Mouse (Mus musculus): Measurements from ENCODE around the gene Lrch4. TPM values are rescaled to one million over a fixed set of nuclear protein-coding genes. Genes with fewer than 3 reads are reported as not detected.

Gene Lrch4
- polyA plus RNA-seq, 1 experiment: not detected

DNA sequence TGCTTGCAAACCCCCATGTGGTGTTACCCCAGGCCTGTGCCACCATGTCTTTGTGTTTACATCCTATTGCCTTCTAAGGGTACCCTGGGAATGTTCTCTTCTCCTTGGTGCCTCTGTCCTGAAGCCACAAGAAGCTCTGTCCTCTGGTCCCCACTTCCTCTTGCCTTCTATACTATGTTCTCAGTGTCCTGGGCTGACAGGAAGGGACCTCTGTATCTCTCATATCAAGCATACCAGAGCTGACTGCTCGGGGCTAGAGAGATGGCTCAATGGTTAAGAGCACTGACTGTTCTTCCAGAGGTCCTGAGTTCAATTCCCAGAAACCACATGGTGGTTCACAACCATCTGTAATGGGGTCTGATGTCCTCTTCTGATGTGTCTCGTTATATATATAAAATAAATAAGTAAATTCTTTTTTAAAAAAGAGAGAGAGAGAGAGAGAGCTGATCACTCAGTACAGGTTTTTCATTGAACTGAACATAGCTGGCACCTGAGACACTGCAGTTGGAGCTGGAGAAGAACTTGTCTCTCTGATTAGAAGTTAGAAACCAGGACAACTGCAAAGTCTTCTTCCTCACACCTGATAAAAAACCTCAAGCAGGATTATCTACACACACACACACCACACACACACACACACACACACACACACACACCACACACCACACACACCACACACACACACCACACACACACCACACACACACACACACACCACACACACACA lies 30.7 kb upstream of the Lrch4 start:
- 84% methylated on average over 2 of the region's 2 CpGs for WGBS
- Histone ChIP-seq H3K4me1 (ENCODE audit: control insufficient read depth, insufficient read depth, low read length) (peaks cover 9% of the 10 kb centered on the region), H3K4me3 (ENCODE audit: insufficient read depth, low read depth, low read length) (no peak overlapping the region), H3K27ac (ENCODE audit: insufficient read depth, low read depth, low read length) (no peak overlapping the region)
- TF ChIP-seq POLR2A (IDR thresholded peaks at IDR 0.05; ENCODE audit: insufficient read depth, low read depth, low read length): no peak
- TF ChIP-seq CTCF (IDR thresholded peaks at IDR 0.05; ENCODE audit: insufficient read depth, low read depth, low read length): no peak

GRCm38 (mm10) chr5:137599600-137599999 lies 29.3 kb upstream of the Lrch4 start:
- no peak for TF ChIP-seq CTCF (IDR thresholded peaks at IDR 0.05; ENCODE audit: insufficient read depth, low read depth, low read length)
- TF ChIP-seq POLR2A (IDR thresholded peaks at IDR 0.05; ENCODE audit: insufficient read depth, low read depth, low read length): no peak
- WGBS: 46% methylated on average over 9 of the region's 9 CpGs
- Histone ChIP-seq H3K27ac (ENCODE audit: insufficient read depth, low read depth, low read length) (no peak overlapping the region), H3K4me1 (ENCODE audit: control insufficient read depth, insufficient read depth, low read length) (peaks cover 9% of the 10 kb centered on the region), H3K4me3 (ENCODE audit: insufficient read depth, low read depth, low read length) (peak overlapping the region; percentile 67)

GRCm38 (mm10) chr5:137600281-137600618 lies 28.7 kb upstream of the Lrch4 start:
- peak overlapping the region; percentile 67 for H3K4me3 ChIP-seq (ENCODE audit: insufficient read depth, low read depth, low read length)
- WGBS: under 1% methylated on average over 19 of the region's 19 CpGs
- no peak for TF ChIP-seq POLR2A (IDR thresholded peaks at IDR 0.05; ENCODE audit: insufficient read depth, low read depth, low read length)
- no peak for TF ChIP-seq CTCF (IDR thresholded peaks at IDR 0.05; ENCODE audit: insufficient read depth, low read depth, low read length)
- peaks cover 9% of the 10 kb centered on the region for H3K4me1 ChIP-seq (ENCODE audit: control insufficient read depth, insufficient read depth, low read length)
- peak overlapping the region; percentile 3; the same call in 1 of the 2 replicates for H3K27ac ChIP-seq (ENCODE audit: insufficient read depth, low read depth, low read length)

DNA sequence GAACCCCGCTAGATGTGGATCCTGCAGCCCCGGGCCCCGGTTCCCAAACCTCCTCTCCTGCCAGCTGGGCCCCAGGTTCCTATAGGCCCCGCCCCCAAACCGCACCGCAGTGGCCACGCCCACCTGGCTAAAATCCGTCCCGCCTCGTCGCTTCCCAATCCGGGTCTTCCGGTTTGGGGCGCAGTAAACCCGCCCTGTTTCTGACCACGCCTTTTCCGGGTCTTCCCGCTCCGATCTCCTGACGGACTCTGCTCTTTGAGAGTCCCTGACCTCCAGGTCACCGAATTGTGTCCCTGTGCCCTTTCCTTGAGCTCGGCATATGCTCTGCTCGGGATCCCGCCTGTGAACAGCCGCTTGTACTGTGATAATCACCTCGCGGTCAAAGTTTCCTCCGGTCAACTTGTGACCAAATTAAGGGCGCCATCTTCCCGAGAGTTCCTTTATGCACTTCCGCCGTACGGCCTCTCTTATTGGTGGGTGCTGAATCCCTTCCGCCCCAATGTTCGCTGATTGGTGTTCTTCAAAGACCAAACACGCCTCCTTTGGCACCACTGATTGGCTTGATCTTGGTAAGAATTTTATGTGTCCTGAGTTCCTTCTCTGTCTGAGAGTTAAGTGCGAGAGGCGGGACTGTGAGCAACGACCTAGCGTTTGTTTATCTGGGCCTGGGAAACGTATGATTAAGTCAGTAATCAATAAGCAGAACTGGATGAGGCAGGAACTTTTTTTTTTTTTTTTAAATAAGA lies 28.1 kb upstream of the Lrch4 start, which contains the start of gene Mospd3:
TSS of gene Mospd3 (minus strand) at position 440 of the 746 bp plus-strand sequence.
- peak within 1 kb of the TSS; percentile 86 for H3K27ac ChIP-seq (ENCODE audit: insufficient read depth, low read depth, low read length)
- under 1% methylated on average over 41 of the region's 41 CpGs for WGBS
- TF ChIP-seq CTCF (IDR thresholded peaks at IDR 0.05; ENCODE audit: insufficient read depth, low read depth, low read length): no peak
- TF ChIP-seq POLR2A (IDR thresholded peaks at IDR 0.05; ENCODE audit: insufficient read depth, low read depth, low read length): peak; percentile 29; the same call in 1 of the 2 replicates
- peaks cover 9% of the 10 kb centered on the region for H3K4me1 ChIP-seq (ENCODE audit: control insufficient read depth, insufficient read depth, low read length)
- peak within 1 kb of the TSS; percentile 67 for H3K4me3 ChIP-seq (ENCODE audit: insufficient read depth, low read depth, low read length)

DNA sequence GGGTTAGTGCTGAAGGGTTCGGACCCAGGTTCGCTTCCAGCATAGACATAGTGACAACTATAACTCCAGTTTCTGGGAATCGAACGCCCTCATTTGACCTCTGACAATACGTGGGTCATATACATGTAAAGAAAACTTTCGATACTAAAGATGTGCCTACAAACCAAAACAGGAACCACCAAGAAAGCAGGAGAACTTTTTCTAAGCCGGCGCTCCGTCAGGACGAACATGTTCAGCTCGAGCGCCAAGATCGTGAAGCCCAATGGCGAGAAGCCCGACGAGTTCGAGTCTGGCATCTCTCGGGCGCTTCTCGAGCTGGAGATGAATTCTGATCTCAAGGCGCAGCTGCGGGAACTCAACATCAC lies 27.6 kb upstream of the Lrch4 start:
- TF ChIP-seq POLR2A (IDR thresholded peaks at IDR 0.05; ENCODE audit: insufficient read depth, low read depth, low read length): no peak
- TF ChIP-seq CTCF (IDR thresholded peaks at IDR 0.05; ENCODE audit: insufficient read depth, low read depth, low read length): no peak
- under 1% methylated on average over 22 of the region's 22 CpGs for WGBS
- no peak overlapping the region for H3K27ac ChIP-seq (ENCODE audit: insufficient read depth, low read depth, low read length)

GRCm38 (mm10) chr5:137607860-137608653 lies 20.9 kb upstream of the Lrch4 start:
- H3K27ac ChIP-seq (ENCODE audit: insufficient read depth, low read depth, low read length): no peak overlapping the region
- TF ChIP-seq POLR2A (IDR thresholded peaks at IDR 0.05; ENCODE audit: insufficient read depth, low read depth, low read length) (no peak), CTCF (IDR thresholded peaks at IDR 0.05; ENCODE audit: insufficient read depth, low read depth, low read length) (no peak)
- H3K4me1 ChIP-seq (ENCODE audit: control insufficient read depth, insufficient read depth, low read length): peaks cover 8% of the 10 kb centered on the region; the same call in 1 of the 2 replicates
- WGBS: 29% methylated on average over 26 of the region's 26 CpGs
- H3K4me3 ChIP-seq (ENCODE audit: insufficient read depth, low read depth, low read length): no peak overlapping the region

More for the DNA sequence above, 27.6 kb upstream of the Lrch4 start:
- Histone ChIP-seq H3K4me1 (ENCODE audit: control insufficient read depth, insufficient read depth, low read length) (peaks cover 9% of the 10 kb centered on the region), H3K4me3 (ENCODE audit: insufficient read depth, low read depth, low read length) (peak overlapping the region; percentile 67)

DNA sequence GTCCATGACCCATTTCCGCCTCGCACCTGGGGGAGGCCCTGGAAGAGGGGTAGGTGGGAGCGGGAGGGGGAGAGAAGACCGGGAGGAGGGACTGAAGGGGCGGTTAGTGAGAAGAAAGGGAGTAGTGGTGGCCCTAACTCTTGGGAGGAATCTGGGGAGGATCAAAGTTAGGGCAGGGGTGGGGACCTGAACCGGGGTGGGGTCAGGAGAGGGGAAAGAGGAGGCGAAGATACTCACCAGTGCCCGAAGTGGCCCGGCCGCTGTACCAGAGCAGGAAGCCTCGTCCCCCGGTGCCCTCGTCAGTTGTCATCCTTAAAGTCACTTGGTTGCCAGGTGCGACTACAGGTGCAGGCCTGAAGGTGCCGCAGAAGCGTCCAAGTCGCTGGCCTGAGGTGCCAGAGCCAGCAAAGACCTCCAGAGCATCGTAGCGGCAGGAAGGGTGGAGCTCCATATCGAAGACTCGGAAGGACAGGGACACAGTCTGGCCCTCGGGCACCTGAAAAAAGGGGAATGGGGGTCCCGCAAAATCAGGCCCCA lies 20.2 kb upstream of the Lrch4 start:
- Histone ChIP-seq H3K4me1 (ENCODE audit: control insufficient read depth, insufficient read depth, low read length) (peaks cover 8% of the 10 kb centered on the region; the same call in 1 of the 2 replicates), H3K27ac (ENCODE audit: insufficient read depth, low read depth, low read length) (no peak overlapping the region), H3K4me3 (ENCODE audit: insufficient read depth, low read depth, low read length) (no peak overlapping the region)
- WGBS: 41% methylated on average over 23 of the region's 23 CpGs
- no peak for TF ChIP-seq CTCF (IDR thresholded peaks at IDR 0.05; ENCODE audit: insufficient read depth, low read depth, low read length)
- TF ChIP-seq POLR2A (IDR thresholded peaks at IDR 0.05; ENCODE audit: insufficient read depth, low read depth, low read length): no peak

GRCm38 (mm10) chr5:137609292-137609691 lies 19.6 kb upstream of the Lrch4 start:
- peaks cover 8% of the 10 kb centered on the region; the same call in 1 of the 2 replicates for H3K4me1 ChIP-seq (ENCODE audit: control insufficient read depth, insufficient read depth, low read length)
- TF ChIP-seq CTCF (IDR thresholded peaks at IDR 0.05; ENCODE audit: insufficient read depth, low read depth, low read length) (no peak), POLR2A (IDR thresholded peaks at IDR 0.05; ENCODE audit: insufficient read depth, low read depth, low read length) (no peak)
- H3K27ac ChIP-seq (ENCODE audit: insufficient read depth, low read depth, low read length): no peak overlapping the region
- H3K4me3 ChIP-seq (ENCODE audit: insufficient read depth, low read depth, low read length): no peak overlapping the region
- 70% methylated on average over 3 of the region's 3 CpGs for WGBS

Data from olfactory bulb, adult 2 months (tissue).